In the genomic region with DNA sequence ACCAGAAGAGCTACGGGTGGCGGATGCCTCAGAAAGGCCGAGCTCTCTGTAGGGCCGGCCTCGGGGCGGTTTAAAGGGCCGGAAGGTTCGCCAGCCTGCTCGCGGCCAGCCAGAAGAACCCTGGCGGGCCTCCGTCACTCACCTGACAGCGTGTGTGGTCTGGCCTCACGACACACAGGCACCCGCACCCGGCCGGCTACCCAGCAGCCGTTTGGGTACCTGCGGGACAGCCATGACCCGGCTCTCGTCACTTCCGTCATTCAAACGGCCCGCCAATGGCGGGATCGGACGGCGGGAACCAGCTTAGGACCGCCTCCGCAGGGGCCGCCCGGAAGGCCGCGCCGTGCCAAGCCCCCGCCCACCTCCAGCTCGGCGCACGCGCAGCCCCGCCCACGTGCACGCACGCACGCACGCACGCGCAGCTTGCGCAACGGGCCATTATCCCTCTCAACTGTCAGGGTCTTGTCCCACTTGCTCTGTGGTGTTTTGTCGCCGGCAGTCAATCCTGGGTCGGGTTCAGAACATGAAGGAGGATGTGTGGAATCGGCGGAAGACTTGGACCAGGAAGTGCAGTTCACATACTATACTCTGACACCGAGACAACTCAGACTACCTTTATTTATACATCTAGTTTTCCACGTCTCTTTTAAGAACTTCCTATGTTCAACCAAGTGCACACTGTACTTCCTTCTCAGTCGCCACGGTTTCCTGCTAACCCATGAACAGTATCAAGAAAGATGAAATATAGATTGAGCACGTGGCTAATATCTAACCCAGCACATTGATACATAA, we compare ENCODE assay signal across 7 mouse cellular contexts. TPM values are rescaled to one million over a fixed set of nuclear protein-coding genes. Genes with fewer than 3 reads are reported as not detected.
DNase-seq lines count a peak whose midpoint lies in the region; ATAC-seq lines count a peak whose summit lies in the region.

A gene (minus strand): TSS at position 305 of the 792 bp plus-strand sequence.

- peak; percentile 100 for ATAC-seq in embryonic facial prominence, embryonic 11.5 days (replicated peaks; ENCODE audit: insufficient number of reproducible peaks, low FRiP score, low TSS enrichment, low read depth)
- peak; percentile 95 for ATAC-seq in granulocyte monocyte progenitor cell, adult 5-6 weeks (replicated peaks; ENCODE audit: poor library complexity, severe bottlenecking)
- ATAC-seq in midbrain, embryonic 13.5 days: peak; percentile 99

- DNase-seq in adrenal gland, postnatal 14 days: peak; percentile 99
- DNase-seq in embryonic facial prominence, embryonic 11.5 days (ENCODE audit: low spot score): peak; percentile 96
- peak; percentile 92 for DNase-seq in kidney, adult 11 months
- peak; percentile 98 for DNase-seq in limb, embryonic 10.5 days (ENCODE audit: low spot score)
- peak; percentile 95 for DNase-seq in spleen, adult 12 weeks (ENCODE audit: low spot score)

- H3K9ac ChIP-seq in embryonic facial prominence, embryonic 11.5 days (replicated peaks; ENCODE audit: low read length): peak within 1 kb of the TSS; percentile 88
- H3K9ac ChIP-seq in midbrain, embryonic 13.5 days (replicated peaks): peak within 1 kb of the TSS; percentile 89

- H3K4me2 ChIP-seq in embryonic facial prominence, embryonic 11.5 days (ENCODE audit: low read depth, low read length): peak within 1 kb of the TSS; percentile 36
- H3K4me2 ChIP-seq in midbrain, embryonic 13.5 days (replicated peaks): peak within 1 kb of the TSS; percentile 81

- WGBS in embryonic facial prominence, embryonic 11.5 days: 3% methylated on average over 59 of the region's 60 CpGs
- WGBS in limb, embryonic 10.5 days: 3% methylated on average over 60 of the region's 60 CpGs
- WGBS in midbrain, embryonic 13.5 days: 4% methylated on average over 60 of the region's 60 CpGs

- no peak within 1 kb of the TSS; the same call in 1 of the 2 replicates for H3K27ac ChIP-seq in embryonic facial prominence, embryonic 11.5 days (replicated peaks; ENCODE audit: low read depth, low read length)
- peak within 1 kb of the TSS; percentile 93 for H3K27ac ChIP-seq in limb, embryonic 10.5 days
- peak within 1 kb of the TSS; percentile 86 for H3K27ac ChIP-seq in midbrain, embryonic 13.5 days

- no peaks in the 10 kb centered on the region for H3K27me3 ChIP-seq in embryonic facial prominence, embryonic 11.5 days (ENCODE audit: control insufficient read depth, insufficient read depth, low read length)
- H3K27me3 ChIP-seq in limb, embryonic 10.5 days (ENCODE audit: low read depth, poor library complexity, severe bottlenecking): no peaks in the 10 kb centered on the region
- H3K27me3 ChIP-seq in midbrain, embryonic 13.5 days: peaks cover 12% of the 10 kb centered on the region; the same call in 1 of the 2 replicates

- no peaks in the 10 kb centered on the region for H3K36me3 ChIP-seq in embryonic facial prominence, embryonic 11.5 days (replicated peaks; ENCODE audit: control insufficient read depth, insufficient read depth, low read depth, low read length)
- H3K36me3 ChIP-seq in limb, embryonic 10.5 days: peaks cover 14% of the 10 kb centered on the region
- 0 out of 2 replicates have a peak, but pooled peaks cover 2% of the 10 kb centered on the region for H3K36me3 ChIP-seq in midbrain, embryonic 13.5 days

- no peaks in the 10 kb centered on the region for H3K9me3 ChIP-seq in embryonic facial prominence, embryonic 11.5 days (replicated peaks; ENCODE audit: control insufficient read depth, low read length)
- no peaks in the 10 kb centered on the region for H3K9me3 ChIP-seq in limb, embryonic 10.5 days (replicated peaks)
- no peaks in the 10 kb centered on the region for H3K9me3 ChIP-seq in midbrain, embryonic 13.5 days

- H3K4me1 ChIP-seq in embryonic facial prominence, embryonic 11.5 days (ENCODE audit: control insufficient read depth, insufficient read depth, low read length): no peaks in the 10 kb centered on the region
- H3K4me1 ChIP-seq in limb, embryonic 10.5 days: peaks cover 8% of the 10 kb centered on the region; the same call in 1 of the 2 replicates
- H3K4me1 ChIP-seq in midbrain, embryonic 13.5 days (replicated peaks): peaks cover 18% of the 10 kb centered on the region

- H3K4me3 ChIP-seq in embryonic facial prominence, embryonic 11.5 days (ENCODE audit: low read depth, low read length): peak within 1 kb of the TSS; percentile 71
- peak within 1 kb of the TSS; percentile 79 for H3K4me3 ChIP-seq in limb, embryonic 10.5 days
- H3K4me3 ChIP-seq in midbrain, embryonic 13.5 days (replicated peaks): peak within 1 kb of the TSS; percentile 87

RNA-seq across cellular contexts. Expression of the gene that starts here (rescaled TPM):
- 12.1 and 15.2 TPM in 2 replicates for total RNA-seq in adrenal gland, postnatal 14 days (2021)
- 19.1 and 22.0 TPM in 2 replicates for polyA plus RNA-seq in embryonic facial prominence, embryonic 11.5 days (2014; fragmentation: Nextera tagmentation; extraction: Ambion mirVana)
- 53.5 and 72.4 TPM in 2 replicates for total RNA-seq in granulocyte monocyte progenitor cell, adult 5-6 weeks (2014; fragmentation: Nextera tagmentation)
- total RNA-seq in granulocyte monocyte progenitor cell, adult 5-6 weeks (2017): 64.2 and 66.3 TPM in 2 replicates
- polyA plus RNA-seq in limb, embryonic 10.5 days (2016; fragmentation: Nextera tagmentation; extraction: Ambion mirVana): 22.3 and 23.6 TPM in 2 replicates
- 17.3 and 18.5 TPM in 2 replicates for polyA plus RNA-seq in midbrain, embryonic 13.5 days (2015; fragmentation: Nextera tagmentation; extraction: Ambion mirVana)
